Mouse (Mus musculus) MEL (cell line): ENCODE measurements around the gene Atg7. TPM values are rescaled to one million over a fixed set of nuclear protein-coding genes. Genes with fewer than 3 reads are reported as not detected.

Experiments
- DNase-seq: peaks from one replicate; pipeline ENCODE4 v3.0.0; 2011; ENCODE audit warnings: low read depth, low spot score
- H3K27ac ChIP-seq: 2 replicates; pipeline ENCODE4 v1.5.1; 2012; ENCODE audit warnings: low read depth, mild to moderate bottlenecking, control low read depth, low read length, moderate library complexity; ENCODE audit not compliant: control insufficient read depth
- H3K27me3 ChIP-seq, 2 experiments: fragments of 150-350 bp in 1 of 2; sonication (generic) in 1 of 2; 2 replicates each; pipeline ENCODE4 v1.6.1; 2012; ENCODE audit warnings: low read length in 2 of 2, mild to moderate bottlenecking in 2 of 2, improper control_type of control experiment in 1 of 2, moderate library complexity in 1 of 2; ENCODE audit not compliant: insufficient read depth in 2 of 2, control insufficient read depth in 1 of 2
- H3K36me3 ChIP-seq, 2 experiments: 2 replicates each; pipeline ENCODE4 v1.6.1; 2012 to 2014; ENCODE audit warnings: low read length in 2 of 2, improper control_type of control experiment in 1 of 2, inconsistent platforms in 1 of 2, mild to moderate bottlenecking in 1 of 2; ENCODE audit not compliant: insufficient read depth in 2 of 2, control insufficient read depth in 1 of 2
- H3K4me1 ChIP-seq, 2 experiments: fragments of 150-350 bp in 1 of 2; sonication (generic) in 1 of 2; 2 replicates each; pipeline ENCODE4 v1.6.1; 2012; ENCODE audit warnings: low read length in 2 of 2, improper control_type of control experiment in 1 of 2, mild to moderate bottlenecking in 1 of 2; ENCODE audit not compliant: insufficient read depth in 2 of 2, control insufficient read depth in 1 of 2
- H3K4me3 ChIP-seq, 2 experiments: fragments of 150-350 bp in 1 of 2; sonication (generic) in 1 of 2; 2 replicates each; pipeline ENCODE4 v1.5.1; 2012; ENCODE audit warnings: low read depth in 2 of 2, low read length in 2 of 2, mild to moderate bottlenecking in 2 of 2, moderate library complexity in 2 of 2, control low read depth in 1 of 2, improper control_type of control experiment in 1 of 2; ENCODE audit not compliant: control insufficient read depth in 1 of 2, insufficient read depth in 1 of 2
- H3K79me2 ChIP-seq: 2 replicates; pipeline ENCODE4 v1.6.1; 2012; ENCODE audit warnings: mild to moderate bottlenecking, low read length, moderate library complexity; ENCODE audit not compliant: control insufficient read depth, poor library complexity, insufficient read depth
- H3K9ac ChIP-seq: 2 replicates; pipeline ENCODE4 v1.6.1; 2012; ENCODE audit warnings: low read depth, mild to moderate bottlenecking, control low read depth, low read length, moderate library complexity; ENCODE audit not compliant: control insufficient read depth, poor library complexity, severe bottlenecking
- H3K9me3 ChIP-seq: fragments of 150-350 bp; sonication (generic); replicated peaks from 2 replicates; pipeline ENCODE4 v1.6.1; 2012; ENCODE audit warnings: mild to moderate bottlenecking, low read length, improper control_type of control experiment, moderate library complexity; ENCODE audit not compliant: insufficient read depth
- CTCF ChIP-seq, 3 experiments: IDR thresholded peaks in 2 of 3; conservative IDR thresholded peaks in 1 of 3; 2 replicates each; pipeline ENCODE4 v1.5.1; 2011 to 2012; ENCODE audit warnings: low read length in 3 of 3, low read depth in 2 of 3, mild to moderate bottlenecking in 2 of 3, improper control_type of control experiment in 1 of 3, inconsistent platforms in 1 of 3, mixed read lengths in 1 of 3, moderate library complexity in 1 of 3; ENCODE audit not compliant: control insufficient read depth in 1 of 3, insufficient read depth in 1 of 3, poor library complexity in 1 of 3, severe bottlenecking in 1 of 3
- E2F4 ChIP-seq: IDR thresholded peaks from 2 replicates; pipeline ENCODE4 v1.6.1; 2011; ENCODE audit warnings: low read depth, low read length, improper control_type of control experiment, borderline replicate concordance
- ETS1 ChIP-seq: IDR thresholded peaks from 2 replicates; pipeline ENCODE4 v1.6.1; 2012; ENCODE audit warnings: low read depth, mild to moderate bottlenecking, inconsistent platforms, low read length, improper control_type of control experiment, moderate library complexity
- GATA1 ChIP-seq: IDR thresholded peaks from 2 replicates; pipeline ENCODE4 v1.6.1; 2011; ENCODE audit warnings: low read depth, low read length, improper control_type of control experiment
- KAT2A ChIP-seq: conservative IDR thresholded peaks from 2 replicates; pipeline ENCODE4 v1.6.1; 2012; ENCODE audit warnings: low read depth, low read length, improper control_type of control experiment, inconsistent platforms
- MAX ChIP-seq: IDR thresholded peaks from 2 replicates; pipeline ENCODE4 v1.6.1; 2011; ENCODE audit warnings: low read length, improper control_type of control experiment
- MYC ChIP-seq: IDR thresholded peaks from 2 replicates; pipeline ENCODE4 v1.6.1; 2011; ENCODE audit warnings: low read depth, mild to moderate bottlenecking, low read length, improper control_type of control experiment, moderate library complexity
- NRF1 ChIP-seq: IDR thresholded peaks from 2 replicates; pipeline ENCODE4 v1.6.1; 2014; ENCODE audit warnings: low read depth, mild to moderate bottlenecking, inconsistent platforms, low read length, improper control_type of control experiment, moderate library complexity; ENCODE audit not compliant: poor library complexity, insufficient read depth, severe bottlenecking
- POLR2A ChIP-seq, 2 experiments: IDR thresholded peaks; 2 replicates each; pipeline ENCODE4 v1.6.1; 2011 to 2012; ENCODE audit warnings: low read length in 2 of 2, mild to moderate bottlenecking in 2 of 2, control low read depth in 1 of 2, improper control_type of control experiment in 1 of 2, low read depth in 1 of 2, moderate library complexity in 1 of 2; ENCODE audit not compliant: control insufficient read depth in 1 of 2, insufficient read depth in 1 of 2, poor library complexity in 1 of 2
- POLR2AphosphoS5 ChIP-seq: IDR thresholded peaks from 2 replicates; pipeline ENCODE4 v1.6.1; 2012; ENCODE audit warnings: low read depth, borderline replicate concordance, mild to moderate bottlenecking, inconsistent platforms, low read length, moderate library complexity, mixed read lengths
- RCOR1 ChIP-seq: IDR thresholded peaks from 2 replicates; pipeline ENCODE4 v1.6.1; 2012; ENCODE audit warnings: low read depth, mild to moderate bottlenecking, inconsistent platforms, low read length, improper control_type of control experiment
- SIN3A ChIP-seq: IDR thresholded peaks from 2 replicates; pipeline ENCODE4 v1.6.1; 2012; ENCODE audit warnings: low read length, improper control_type of control experiment, inconsistent platforms
- TAL1 ChIP-seq: IDR thresholded peaks from 2 replicates; pipeline ENCODE4 v1.6.1; 2012; ENCODE audit warnings: mild to moderate bottlenecking, inconsistent platforms, low read length, moderate library complexity, mixed read lengths
- TBP ChIP-seq: IDR thresholded peaks from 2 replicates; pipeline ENCODE4 v1.8.0; 2011; ENCODE audit warnings: low read depth, low read length, improper control_type of control experiment
- UBTF ChIP-seq: IDR thresholded peaks from 2 replicates; pipeline ENCODE4 v1.6.1; 2012; ENCODE audit warnings: low read depth, mild to moderate bottlenecking, inconsistent platforms, low read length, improper control_type of control experiment, moderate library complexity, borderline replicate concordance; ENCODE audit not compliant: insufficient read depth
- USF2 ChIP-seq, 2 experiments: IDR thresholded peaks; 2 replicates each; pipeline ENCODE4 v1.6.1; 2011 to 2012; ENCODE audit warnings: improper control_type of control experiment in 2 of 2, low read length in 2 of 2, borderline replicate concordance in 1 of 2, inconsistent platforms in 1 of 2, low read depth in 1 of 2, mild to moderate bottlenecking in 1 of 2; ENCODE audit not compliant: insufficient read depth in 1 of 2
- ZKSCAN1 ChIP-seq: IDR thresholded peaks from 2 replicates; pipeline ENCODE4 v1.6.1; 2012; ENCODE audit warnings: low read depth, mild to moderate bottlenecking, inconsistent platforms, low read length, improper control_type of control experiment, moderate library complexity
- polyA plus RNA-seq, 2 experiments: library from polyadenylated mRNA; stranded (reverse) in 1 of 2; unstranded in 1 of 2; fragments of >175 nt in 1 of 2; fragments of >200 nt in 1 of 2; gene quantifications; 2 replicates each; pipeline versions ENCODE4 v1.2.1 to v1.2.4; 2012; ENCODE audit warnings: low replicate concordance in 2 of 2, low read depth in 1 of 2; ENCODE audit not compliant: insufficient read length in 2 of 2, insufficient read depth in 1 of 2, missing spikeins in 1 of 2
- total RNA-seq: library from RNA; depleted of rRNA; stranded (reverse); fragments of 300-350 nt; gene quantifications from 2 replicates; pipeline ENCODE4 v1.2.3, GENCODE M21; 2012

The Atg7 gene
- total and polyA plus RNA-seq, 3 experiments: 14.6 TPM; not detected in 1

DNA sequence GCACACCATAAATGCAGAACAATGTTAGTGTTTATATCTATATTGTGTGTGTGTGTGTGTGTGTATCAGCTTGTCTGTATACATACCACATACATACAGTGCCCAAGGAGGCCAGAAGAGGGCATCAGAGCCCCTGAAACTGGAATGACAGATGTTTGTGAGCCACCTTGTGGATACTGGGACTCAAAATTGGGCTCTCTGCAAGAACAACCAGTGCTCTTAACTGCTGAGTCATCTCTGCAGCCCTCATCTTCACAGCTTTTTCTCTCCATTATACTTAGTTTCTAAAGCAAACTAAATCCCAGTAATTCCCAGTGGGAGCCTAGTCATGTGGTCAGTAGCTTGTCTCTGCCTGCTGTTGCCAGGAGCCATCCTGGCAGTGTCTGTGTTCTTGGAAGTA is 31.9 kb downstream of the Atg7 start:
- Histone ChIP-seq H3K4me1 (no peaks in the 10 kb centered on the region), H3K27me3 (no peaks in the 10 kb centered on the region)
- TF ChIP-seq RCOR1 (no peak), CTCF (IDR thresholded peaks at IDR 0.05 in 2 of 3, conservative IDR thresholded peaks at IDR 0.05 in 1 of 3; ENCODE audit: control insufficient read depth in 1 of 3, insufficient read depth in 1 of 3, low read depth in 2 of 3, low read length in 3 of 3, poor library complexity in 1 of 3, severe bottlenecking in 1 of 3) (peak in 1 of 3 experiments; percentile 31; a peak in 1 of 6 replicates), TAL1 (no peak), E2F4 (no peak), UBTF (no peak), ZKSCAN1 (no peak), KAT2A (no peak), TBP (no peak)
- TF ChIP-seq, all 39 proteins: peak for 1
- no peak overlapping the region for H3K27ac ChIP-seq
- H3K9me3 ChIP-seq: no peaks in the 10 kb centered on the region
- DNase-seq: peak; percentile 9
- no peak overlapping the region for H3K4me3 ChIP-seq
- no peaks in the 10 kb centered on the region for H3K36me3 ChIP-seq
- H3K79me2 ChIP-seq: no peaks in the 10 kb centered on the region
- no peak overlapping the region for H3K9ac ChIP-seq

DNA sequence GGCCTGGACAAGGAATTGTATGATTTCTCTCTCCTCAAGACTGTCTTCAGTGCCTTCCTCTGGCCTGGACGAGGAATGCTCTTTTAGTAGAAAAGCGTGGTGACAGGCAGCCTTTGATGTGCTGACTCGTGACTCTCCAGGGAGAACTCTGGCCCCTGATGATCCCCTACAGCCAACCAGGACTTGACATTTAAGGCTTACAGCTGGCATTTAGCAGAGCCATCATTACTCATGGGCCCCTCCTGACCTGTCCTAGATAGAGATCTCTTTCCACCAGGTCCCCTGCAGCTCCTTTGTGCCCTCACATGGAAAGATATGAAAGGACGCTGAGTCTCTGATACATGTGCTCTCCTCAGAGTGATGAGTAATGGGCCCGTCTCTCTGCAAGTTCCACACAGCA is 33.2 kb downstream of the Atg7 start:
- Histone ChIP-seq H3K36me3 (no peaks in the 10 kb centered on the region), H3K4me3 (no peak overlapping the region), H3K27ac (no peak overlapping the region), H3K9me3 (no peaks in the 10 kb centered on the region)
- no peak for TF ChIP-seq UBTF
- no peak for TF ChIP-seq NRF1
- TF ChIP-seq ETS1: no peak
- no peak for TF ChIP-seq TBP
- no peak for TF ChIP-seq MYC
- TF ChIP-seq GATA1: no peak
- TF ChIP-seq POLR2A (IDR thresholded peaks at IDR 0.05; ENCODE audit: control insufficient read depth in 1 of 2, insufficient read depth in 1 of 2, low read depth in 1 of 2, low read length in 2 of 2, poor library complexity in 1 of 2): no peak
- no peak for TF ChIP-seq E2F4
- TF ChIP-seq MAX: no peak
- no peak for TF ChIP-seq POLR2AphosphoS5
- TF ChIP-seq USF2 (IDR thresholded peaks at IDR 0.05; ENCODE audit: borderline replicate concordance in 1 of 2, insufficient read depth in 1 of 2, low read depth in 1 of 2, low read length in 2 of 2): no peak
- TF ChIP-seq SIN3A: no peak
- TF ChIP-seq, all 39 proteins: peak for 0
- Histone ChIP-seq H3K9ac (no peak overlapping the region), H3K79me2 (no peaks in the 10 kb centered on the region), H3K27me3 (no peaks in the 10 kb centered on the region), H3K4me1 (no peaks in the 10 kb centered on the region)
- DNase-seq: no peak
